Mouse (Mus musculus) small intestine, adult 2 months (tissue): Measurements from ENCODE around the gene Smc3. TPM values are rescaled to one million over a fixed set of nuclear protein-coding genes. Genes with fewer than 3 reads are reported as not detected.

Experiments
- H3K27ac ChIP-seq: fragments of 200-500 bp; 2 replicates; pipeline ENCODE4 v1.5.1; 2012; ENCODE audit warnings: low read depth, low read length, control low read depth, inconsistent platforms; ENCODE audit not compliant: insufficient read depth
- H3K27me3 ChIP-seq: fragments of 200-500 bp; 2 replicates; pipeline ENCODE4 v1.6.1; 2012; ENCODE audit warnings: mild to moderate bottlenecking, moderate library complexity, low read length, inconsistent platforms; ENCODE audit not compliant: control insufficient read depth, insufficient read depth
- H3K36me3 ChIP-seq: fragments of 200-500 bp; 2 replicates; pipeline ENCODE4 v1.6.1; 2012; ENCODE audit warnings: mild to moderate bottlenecking, low read length, control low read depth, inconsistent platforms; ENCODE audit not compliant: control insufficient read depth, insufficient read depth
- H3K4me1 ChIP-seq: fragments of 200-500 bp; 2 replicates; pipeline ENCODE4 v1.6.1; 2012; ENCODE audit warnings: low read length, inconsistent platforms, mixed read lengths; ENCODE audit not compliant: control insufficient read depth, insufficient read depth, insufficient read length
- H3K4me3 ChIP-seq: fragments of 200-500 bp; 2 replicates; pipeline ENCODE4 v1.5.1; 2012; ENCODE audit warnings: low read depth, mild to moderate bottlenecking, control low read depth, inconsistent platforms, low read length, moderate library complexity
- CTCF ChIP-seq: fragments of 200-500 bp; IDR thresholded peaks from 2 replicates; pipeline ENCODE4 v1.5.1; 2012; ENCODE audit warnings: low read depth, mild to moderate bottlenecking, control low read depth, inconsistent platforms, low read length, moderate library complexity, mixed read lengths; ENCODE audit not compliant: insufficient replicate concordance, insufficient read length; ENCODE audit errors: extremely low read depth
- POLR2A ChIP-seq: fragments of 200-500 bp; IDR thresholded peaks from 2 replicates; pipeline ENCODE4 v1.6.1; 2012; ENCODE audit warnings: low read depth, mild to moderate bottlenecking, control low read depth, inconsistent platforms, low read length, moderate library complexity
- WGBS: fragments of 180-500 bp; shearing (Covaris S2); methylation state at CpG from one replicate; pipeline ENCODE4 v1.1.7; 2018; 5-methylcytosine and 5-hydroxymethylcytosine counted together
- polyA plus RNA-seq: library from polyadenylated mRNA; depleted of rRNA; stranded (reverse); fragments of >200 nt; gene quantifications from 2 replicates; pipeline ENCODE4 v1.2.3, GENCODE M21; 2012

Gene Smc3
- polyA plus RNA-seq, 1 experiment, result 1.4 TPM

DNA sequence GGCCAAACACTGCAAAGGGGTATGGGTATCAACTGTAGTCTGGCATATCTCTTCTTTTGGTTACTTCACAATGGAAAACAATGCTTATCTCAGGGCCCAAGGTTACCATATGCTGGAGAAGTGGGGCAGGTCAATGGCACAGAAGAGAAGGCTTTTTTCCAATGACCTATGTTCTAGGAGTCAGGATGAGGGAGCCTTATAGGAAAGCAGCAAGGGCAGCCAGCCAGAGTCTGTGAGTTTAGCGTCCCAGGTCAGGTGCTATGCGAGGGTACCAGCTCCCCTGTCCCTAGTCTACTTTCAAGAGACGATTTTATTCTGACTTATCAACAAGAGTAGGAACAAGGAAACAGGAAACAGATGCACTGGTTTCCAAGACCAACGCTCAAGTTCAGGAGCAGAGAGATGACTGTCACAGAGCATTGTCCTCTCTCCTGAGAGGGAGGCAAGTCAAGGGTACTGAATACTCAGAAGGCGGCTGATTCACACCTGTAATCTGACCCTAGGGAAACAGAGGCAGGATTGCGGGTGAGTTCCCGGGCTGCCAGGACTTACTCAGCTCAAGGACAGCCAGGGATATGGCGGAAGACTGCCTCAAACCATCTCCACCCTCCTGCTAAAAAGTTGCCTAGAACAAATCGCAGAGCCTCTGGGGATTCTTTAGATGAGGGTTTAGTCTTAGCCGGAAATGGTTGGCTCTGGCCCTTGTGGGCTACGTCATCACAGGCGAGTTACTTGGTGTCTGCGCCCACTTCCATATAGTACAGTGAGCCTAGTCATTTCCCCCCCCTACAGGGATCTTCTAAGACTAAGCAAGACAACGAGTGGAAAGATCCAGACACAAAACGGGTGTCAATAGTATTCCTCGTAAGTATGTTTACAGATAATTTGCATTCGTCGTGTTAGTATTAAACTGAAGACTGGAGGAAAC lies 28.4 kb upstream of the Smc3 start:
- Histone ChIP-seq H3K27ac (no peak overlapping the region), H3K36me3 (no peaks in the 10 kb centered on the region), H3K4me1 (peaks cover 7% of the 10 kb centered on the region; the same call in 1 of the 2 replicates), H3K27me3 (no peaks in the 10 kb centered on the region), H3K4me3 (no peak overlapping the region)
- WGBS, result 67% methylated on average over 18 of the region's 18 CpGs
- TF ChIP-seq CTCF (no peak), POLR2A (no peak)

DNA sequence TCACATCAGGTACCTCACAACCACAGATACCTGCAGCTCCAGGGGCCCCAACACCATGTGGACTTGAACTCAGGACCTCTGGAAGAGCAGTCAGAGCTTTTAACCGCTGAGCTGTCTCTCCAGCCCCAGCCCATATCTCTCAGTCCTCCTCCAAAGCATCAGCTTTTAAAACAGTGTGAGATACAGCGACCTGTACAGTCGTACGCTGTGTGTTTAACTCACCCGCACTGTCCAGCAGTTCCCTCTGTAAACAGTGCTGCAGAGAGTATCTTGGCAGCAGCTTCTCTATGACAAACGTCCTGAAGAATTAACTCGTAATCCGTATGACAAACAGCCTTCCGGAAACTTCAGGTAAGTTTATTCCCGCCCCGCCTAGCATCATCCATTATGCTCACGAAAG lies 27.6 kb upstream of the Smc3 start:
- Histone ChIP-seq H3K36me3 (no peaks in the 10 kb centered on the region), H3K4me1 (peaks cover 10% of the 10 kb centered on the region; the same call in 1 of the 2 replicates), H3K4me3 (no peak overlapping the region), H3K27ac (no peak overlapping the region), H3K27me3 (no peaks in the 10 kb centered on the region)
- TF ChIP-seq CTCF (no peak), POLR2A (no peak)
- 54% methylated on average over 12 of the region's 12 CpGs for WGBS

DNA sequence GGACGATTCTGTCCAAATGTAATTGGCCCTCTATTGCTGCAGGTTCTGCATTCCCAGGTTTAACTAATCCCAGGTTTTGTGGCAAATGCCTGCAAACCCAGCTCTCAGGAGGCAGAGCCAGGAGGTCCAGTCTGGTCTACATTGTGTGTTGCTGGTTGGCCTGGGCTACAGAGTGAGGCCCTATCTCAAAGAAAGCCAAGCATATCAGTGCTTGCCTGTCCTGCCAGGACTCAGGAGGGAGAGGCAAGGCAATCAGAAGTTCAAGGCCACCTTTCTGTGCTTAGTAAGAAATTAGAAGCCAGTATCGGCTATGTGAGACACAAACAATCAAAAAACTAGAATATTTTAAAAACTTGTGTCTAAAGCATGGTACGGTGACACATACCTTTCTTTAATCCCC lies 27.0 kb upstream of the Smc3 start:
- no peaks in the 10 kb centered on the region for H3K36me3 ChIP-seq
- no peak for TF ChIP-seq POLR2A
- TF ChIP-seq CTCF, result no peak
- WGBS, result 81% methylated on average over 3 of the region's 3 CpGs
- no peak overlapping the region for H3K27ac ChIP-seq
- no peak overlapping the region for H3K4me3 ChIP-seq
- no peaks in the 10 kb centered on the region for H3K27me3 ChIP-seq
- H3K4me1 ChIP-seq, result peaks cover 10% of the 10 kb centered on the region; the same call in 1 of the 2 replicates

DNA sequence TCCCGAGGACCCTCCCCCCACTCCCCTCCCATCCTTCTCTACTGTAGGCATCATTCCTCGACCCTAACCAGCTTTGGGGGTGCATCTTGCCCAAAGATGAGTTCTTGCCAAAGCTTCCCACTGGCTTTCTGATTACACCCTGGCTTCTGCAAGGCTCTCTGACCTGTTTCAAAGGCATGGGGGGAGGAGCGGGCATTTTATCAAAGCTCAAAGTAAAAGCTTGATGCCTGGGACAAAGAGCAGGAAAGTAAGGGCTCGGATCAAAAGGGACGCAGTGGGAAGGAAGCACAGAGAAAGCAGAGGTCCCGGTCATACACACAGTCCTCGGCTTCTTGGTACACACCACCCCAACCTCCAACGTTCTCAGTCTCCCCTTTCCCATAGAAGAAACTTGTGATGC lies 26.1 kb upstream of the Smc3 start:
- H3K27me3 ChIP-seq, result no peaks in the 10 kb centered on the region
- no peak overlapping the region for H3K27ac ChIP-seq
- H3K36me3 ChIP-seq, result no peaks in the 10 kb centered on the region
- peaks cover 13% of the 10 kb centered on the region; the same call in 1 of the 2 replicates for H3K4me1 ChIP-seq
- TF ChIP-seq CTCF, result no peak
- TF ChIP-seq POLR2A, result no peak
- no peak overlapping the region for H3K4me3 ChIP-seq
- 50% methylated on average over 8 of the region's 8 CpGs for WGBS

DNA sequence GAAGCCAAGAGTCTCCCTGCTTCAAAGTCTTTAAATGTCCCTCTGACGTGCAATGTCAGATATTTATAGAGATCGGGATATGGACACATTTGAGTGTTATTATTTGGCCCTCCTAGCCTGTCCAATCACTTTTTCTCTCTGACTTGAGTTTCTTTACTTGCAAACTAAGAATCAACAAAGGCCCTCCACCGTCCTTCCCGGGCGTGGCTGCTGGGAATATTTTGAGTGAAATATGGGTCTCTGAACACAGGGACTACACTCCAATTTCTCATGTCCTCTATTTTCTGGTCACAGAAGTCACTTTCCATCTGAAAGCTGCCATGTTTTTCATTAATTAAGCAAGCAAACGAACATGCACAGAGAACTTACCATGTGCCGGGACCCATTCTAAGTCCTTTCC lies 25.7 kb upstream of the Smc3 start:
- H3K36me3 ChIP-seq, result no peaks in the 10 kb centered on the region
- H3K27ac ChIP-seq, result no peak overlapping the region
- H3K4me1 ChIP-seq, result peaks cover 13% of the 10 kb centered on the region; the same call in 1 of the 2 replicates
- no peaks in the 10 kb centered on the region for H3K27me3 ChIP-seq
- TF ChIP-seq POLR2A (no peak), CTCF (no peak)
- WGBS, result 84% methylated on average over 7 of the region's 7 CpGs
- no peak overlapping the region for H3K4me3 ChIP-seq

DNA sequence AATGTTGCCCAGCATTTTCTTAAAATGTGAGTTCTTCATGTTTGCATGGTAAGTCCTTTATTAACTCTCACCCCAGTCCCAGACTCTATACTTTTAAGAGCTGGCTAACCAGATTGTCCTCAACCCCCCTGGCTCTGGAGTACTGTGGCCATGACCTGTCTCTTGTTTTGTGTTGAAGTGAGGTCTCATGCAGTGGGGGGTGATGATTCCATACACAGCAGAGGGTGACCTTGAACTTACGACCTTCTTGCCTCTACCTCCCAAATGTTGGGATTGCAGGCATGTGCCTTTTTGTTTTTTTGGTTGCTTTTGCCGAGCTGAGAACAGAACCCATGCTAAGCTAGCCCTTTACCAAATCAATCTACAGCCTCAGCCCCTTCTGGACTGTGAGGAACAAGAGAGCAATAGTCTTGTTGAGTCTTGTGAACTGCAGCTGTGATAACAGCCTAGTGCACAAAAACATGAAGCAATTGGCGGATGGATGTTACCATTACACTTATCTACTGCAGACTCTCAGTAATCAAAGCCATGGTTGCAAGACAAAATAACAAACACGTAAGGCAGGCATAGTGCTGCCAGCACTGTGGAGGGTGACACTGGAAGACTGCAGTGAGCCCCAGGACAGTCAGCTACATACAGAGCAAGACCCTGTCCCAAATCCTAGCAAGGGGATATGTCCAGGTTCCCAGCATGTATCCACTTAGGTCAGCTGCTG lies 24.7 kb upstream of the Smc3 start:
- WGBS, result 64% methylated on average over 4 of the region's 4 CpGs
- no peaks in the 10 kb centered on the region for H3K36me3 ChIP-seq
- TF ChIP-seq POLR2A, result no peak
- TF ChIP-seq CTCF, result no peak
- H3K27me3 ChIP-seq, result no peaks in the 10 kb centered on the region
- H3K27ac ChIP-seq, result no peak overlapping the region; the same call in 1 of the 2 replicates
- H3K4me1 ChIP-seq, result peaks cover 13% of the 10 kb centered on the region; the same call in 1 of the 2 replicates
- no peak overlapping the region for H3K4me3 ChIP-seq

DNA sequence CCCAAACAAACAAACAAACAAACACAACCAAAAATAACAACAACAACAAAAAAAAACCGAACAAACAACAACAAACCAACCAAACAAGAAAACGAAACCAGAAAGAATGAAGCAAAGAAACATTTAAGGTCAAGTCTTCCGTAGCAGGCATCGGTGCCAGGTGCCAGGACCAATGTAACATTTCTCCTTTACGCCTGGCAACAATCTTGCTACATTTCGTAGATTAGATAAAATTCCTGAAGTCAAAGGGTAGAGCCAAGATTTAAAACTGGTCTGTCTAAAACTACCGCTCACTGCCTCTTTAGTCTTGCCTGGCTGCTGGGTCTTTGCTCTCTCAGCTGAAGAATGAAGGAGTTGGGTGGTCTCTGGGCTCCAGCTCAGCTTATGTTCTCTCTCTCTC lies 24.1 kb upstream of the Smc3 start:
- Histone ChIP-seq H3K27me3 (no peaks in the 10 kb centered on the region), H3K27ac (no peak overlapping the region; the same call in 1 of the 2 replicates), H3K4me3 (no peak overlapping the region), H3K4me1 (peaks cover 13% of the 10 kb centered on the region; the same call in 1 of the 2 replicates), H3K36me3 (no peaks in the 10 kb centered on the region)
- 29% methylated on average over 7 of the region's 7 CpGs for WGBS
- TF ChIP-seq POLR2A (no peak), CTCF (no peak)
